Mouse (Mus musculus) brain, adult 2 months (tissue): ENCODE data around the gene Sirpa.

ENCODE experiments used
- DNase-seq: peaks from one replicate; pipeline ENCODE4 v3.0.0; 2011; ENCODE audit warnings: low read depth, low spot score

The Sirpa gene

GRCm38 (mm10) chr2:129605816-129606215 is 13.2 kb downstream of the Sirpa start:
- DNase-seq, result peak; percentile 68

- peak; percentile 88 for DNase-seq
These were observed 13.6 kb downstream of the Sirpa start for GRCm38 (mm10) chr2:129606269-129606668.

GRCm38 (mm10) chr2:129606899-129607298 is 14.3 kb downstream of the Sirpa start:
- DNase-seq, result no peak

GRCm38 (mm10) chr2:129613971-129614370 is 21.3 kb downstream of the Sirpa start:
- DNase-seq, result no peak

- DNase-seq, result peak; percentile 57
These were observed 22.0 kb downstream of the Sirpa start for GRCm38 (mm10) chr2:129614482-129615185.

GRCm38 (mm10) chr2:129620148-129620547 is 27.5 kb downstream of the Sirpa start:
- DNase-seq, result no peak

GRCm38 (mm10) chr2:129620881-129621280 is 28.2 kb downstream of the Sirpa start:
- DNase-seq, result no peak

- peak; percentile 79 for DNase-seq
These were observed 29.2 kb downstream of the Sirpa start for GRCm38 (mm10) chr2:129621654-129622490.

- no peak for DNase-seq
These were observed 30.3 kb downstream of the Sirpa start for GRCm38 (mm10) chr2:129622918-129623317.

GRCm38 (mm10) chr2:129623771-129624170 is 31.1 kb downstream of the Sirpa start:
- peak; percentile 86 for DNase-seq

- peak; percentile 62 for DNase-seq
These were observed 31.7 kb downstream of the Sirpa start for GRCm38 (mm10) chr2:129624246-129624918.

GRCm38 (mm10) chr2:129624956-129625355 is 32.3 kb downstream of the Sirpa start:
- no peak for DNase-seq

GRCm38 (mm10) chr2:129625845-129626244 is 33.2 kb downstream of the Sirpa start:
- no peak for DNase-seq

GRCm38 (mm10) chr2:129626621-129627061 is 34.0 kb downstream of the Sirpa start:
- DNase-seq, result peak; percentile 75

GRCm38 (mm10) chr2:129627133-129627532 is 34.5 kb downstream of the Sirpa start:
- DNase-seq, result no peak

GRCm38 (mm10) chr2:129627811-129628210 is 35.2 kb downstream of the Sirpa start:
- DNase-seq, result peak; percentile 93

GRCm38 (mm10) chr2:129628456-129629185 is 36.0 kb downstream of the Sirpa start:
- no peak for DNase-seq

- DNase-seq, result no peak
These were observed 37.3 kb downstream of the Sirpa start for GRCm38 (mm10) chr2:129629786-129630531.

- DNase-seq, result no peak
These were observed 37.9 kb downstream of the Sirpa start for GRCm38 (mm10) chr2:129630532-129630886.

- no peak for DNase-seq
These were observed 38.5 kb downstream of the Sirpa start for GRCm38 (mm10) chr2:129630978-129631660.
